23 mouse cellular contexts compared by ENCODE assay signal in genomic region chr1:179326965-179327308, GRCm38 (mm10).
A peak's percentile ranks its signal among the peaks of the same experiment; 100 is the strongest.
DNase-seq lines count a peak whose midpoint lies in the region; ATAC-seq and TF ChIP-seq lines count a peak whose summit lies in the region.
"Had no signal": no experiment of that assay in that cellular context is flagged by ENCODE, and none has a peak within 500 bp of the region (broad histone marks: within the 10 kb centered on the region; RNA-seq: fewer than 3 reads in every experiment).

No protein-coding gene starts in this region.

- no peak for ATAC-seq in hindbrain, embryonic 14.5 days (ENCODE audit: low FRiP score)
- ATAC-seq in hindbrain, postnatal 0 days: 0 out of 2 replicates have a peak, but pooled peaks have one; percentile 21
- ATAC-seq in neural tube, embryonic 15.5 days (ENCODE audit: low FRiP score): no peak
- no peak for ATAC-seq in heart, embryonic 12.5 days (ENCODE audit: insufficient number of reproducible peaks, low FRiP score)
- ATAC-seq in granulocyte monocyte progenitor cell, adult 5-6 weeks (replicated peaks; ENCODE audit: poor library complexity, severe bottlenecking): no peak

- H3K4me1 ChIP-seq in hindbrain, embryonic 14.5 days (replicated peaks; ENCODE audit: control insufficient read depth, insufficient read depth, low read length): peaks cover 24% of the 10 kb centered on the region
- H3K4me1 ChIP-seq in hindbrain, postnatal 0 days (ENCODE audit: insufficient read depth, low read length): 0 out of 2 replicates have a peak, but pooled peaks cover 6% of the 10 kb centered on the region
- H3K4me1 ChIP-seq in neural tube, embryonic 15.5 days: peaks cover 27% of the 10 kb centered on the region
- H3K4me1 ChIP-seq in heart, embryonic 12.5 days (replicated peaks): no peaks in the 10 kb centered on the region
- H3K4me1 ChIP-seq: liver, embryonic 13.5 days; stomach, embryonic 15.5 days had no signal

- no peaks in the 10 kb centered on the region for H3K36me3 ChIP-seq in hindbrain, embryonic 14.5 days (replicated peaks; ENCODE audit: control insufficient read depth, insufficient read depth)
- no peaks in the 10 kb centered on the region for H3K36me3 ChIP-seq in hindbrain, postnatal 0 days (ENCODE audit: insufficient read depth, low read length)
- no peaks in the 10 kb centered on the region for H3K36me3 ChIP-seq in neural tube, embryonic 15.5 days
- no peaks in the 10 kb centered on the region for H3K36me3 ChIP-seq in heart, embryonic 12.5 days
- H3K36me3 ChIP-seq: kidney, embryonic 15.5 days; liver, embryonic 13.5 days; neural tube, embryonic 12.5 days; stomach, embryonic 15.5 days had no signal

- 55% methylated on average over 3 of the region's 3 CpGs for WGBS in hindbrain, embryonic 14.5 days
- WGBS in hindbrain, postnatal 0 days: 60% methylated on average over 3 of the region's 3 CpGs
- WGBS in neural tube, embryonic 15.5 days: 50% methylated on average over 3 of the region's 3 CpGs
- WGBS in heart, embryonic 12.5 days: 91% methylated on average over 3 of the region's 3 CpGs

- no peak overlapping the region for H3K4me3 ChIP-seq in layer of hippocampus, adult 2 months
- no peak overlapping the region for H3K4me3 ChIP-seq in hindbrain, embryonic 14.5 days (replicated peaks; ENCODE audit: low read length)
- no peak overlapping the region for H3K4me3 ChIP-seq in hindbrain, postnatal 0 days (ENCODE audit: low read length)
- no peak overlapping the region for H3K4me3 ChIP-seq in neural tube, embryonic 15.5 days (replicated peaks)
- H3K4me3 ChIP-seq in heart, embryonic 12.5 days: no peak overlapping the region
- H3K4me3 ChIP-seq: gastrocnemius, adult 2 months; kidney, embryonic 15.5 days; left cerebral cortex, adult 2 months; liver, embryonic 13.5 days; neural tube, embryonic 12.5 days; stomach, embryonic 15.5 days had no signal

- H3K4me2 ChIP-seq in hindbrain, embryonic 14.5 days (replicated peaks): 0 out of 2 replicates have a peak overlapping the region, but pooled peaks have one; percentile 21
- H3K4me2 ChIP-seq in hindbrain, postnatal 0 days (ENCODE audit: low read depth, low read length): no peak overlapping the region
- peak overlapping the region; percentile 17; the same call in 1 of the 2 replicates for H3K4me2 ChIP-seq in neural tube, embryonic 15.5 days
- H3K4me2 ChIP-seq in heart, embryonic 12.5 days: no peak overlapping the region
- H3K4me2 ChIP-seq: heart, embryonic 11.5 days; kidney, embryonic 15.5 days; liver, embryonic 13.5 days; neural tube, embryonic 12.5 days; stomach, embryonic 15.5 days had no signal

- TF ChIP-seq CTCF in layer of hippocampus, adult 2 months (conservative IDR thresholded peaks at IDR 0.05): no peak
- no peak for TF ChIP-seq CTCF in hindbrain, postnatal 0 days (IDR thresholded peaks at IDR 0.05; ENCODE audit: low read depth)

- no peak for DNase-seq in layer of hippocampus, adult 2 months (ENCODE audit: low spot score in 2 of 2)
- DNase-seq in layer of hippocampus, postnatal 25 days (ENCODE audit: extremely low spot score in 1 of 2, low spot score in 1 of 2): no peak
- DNase-seq in hindbrain, embryonic 14.5 days (ENCODE audit: low spot score): peak; percentile 46
- DNase-seq in hindbrain, postnatal 0 days (ENCODE audit: low spot score): no peak
- DNase-seq: adrenal gland, adult 2 months; cerebellum, adult 11 months; cerebellum, adult 9-11 months; gastrocnemius, adult 2 months; heart, postnatal 10 days; kidney, adult 11 months; kidney, postnatal 4 days; liver, embryonic 13.5 days; lung, adult 2 months; right cerebral cortex, postnatal 4 days; thymus, postnatal 25 days had no signal

- peak overlapping the region; percentile 66 for H3K27ac ChIP-seq in layer of hippocampus, adult 2 months
- peak overlapping the region; percentile 74 for H3K27ac ChIP-seq in hindbrain, embryonic 14.5 days
- H3K27ac ChIP-seq in hindbrain, postnatal 0 days: no peak overlapping the region
- peak overlapping the region; percentile 76; the same call in 1 of the 2 replicates for H3K27ac ChIP-seq in neural tube, embryonic 15.5 days (replicated peaks)
- no peak overlapping the region for H3K27ac ChIP-seq in heart, embryonic 12.5 days (ENCODE audit: poor library complexity, severe bottlenecking)
- H3K27ac ChIP-seq: gastrocnemius, adult 2 months; kidney, embryonic 15.5 days; left cerebral cortex, adult 2 months; liver, embryonic 13.5 days; neural tube, embryonic 12.5 days; stomach, embryonic 15.5 days had no signal

- H3K27me3 ChIP-seq in hindbrain, embryonic 14.5 days (ENCODE audit: control insufficient read depth, insufficient read depth, low read length): no peaks in the 10 kb centered on the region
- H3K27me3 ChIP-seq in hindbrain, postnatal 0 days (ENCODE audit: insufficient read depth, low read length): no peaks in the 10 kb centered on the region
- no peaks in the 10 kb centered on the region for H3K27me3 ChIP-seq in neural tube, embryonic 15.5 days (replicated peaks)
- H3K27me3 ChIP-seq in heart, embryonic 12.5 days (replicated peaks): no peaks in the 10 kb centered on the region
- H3K27me3 ChIP-seq: kidney, embryonic 15.5 days; liver, embryonic 13.5 days; neural tube, embryonic 12.5 days; stomach, embryonic 15.5 days had no signal

- H3K9me3 ChIP-seq in hindbrain, embryonic 14.5 days (ENCODE audit: control insufficient read depth, low read length): no peaks in the 10 kb centered on the region
- H3K9me3 ChIP-seq in hindbrain, postnatal 0 days (ENCODE audit: low read length): no peaks in the 10 kb centered on the region
- H3K9me3 ChIP-seq in neural tube, embryonic 15.5 days (replicated peaks): no peaks in the 10 kb centered on the region
- no peaks in the 10 kb centered on the region for H3K9me3 ChIP-seq in heart, embryonic 12.5 days (replicated peaks)
- H3K9me3 ChIP-seq: kidney, embryonic 15.5 days; liver, embryonic 13.5 days; neural tube, embryonic 12.5 days; stomach, embryonic 15.5 days had no signal

- H3K9ac ChIP-seq in hindbrain, embryonic 14.5 days: no peak overlapping the region
- no peak overlapping the region for H3K9ac ChIP-seq in hindbrain, postnatal 0 days (replicated peaks; ENCODE audit: low read length)
- no peak overlapping the region for H3K9ac ChIP-seq in neural tube, embryonic 15.5 days (replicated peaks)
- no peak overlapping the region for H3K9ac ChIP-seq in heart, embryonic 12.5 days
- H3K9ac ChIP-seq: kidney, embryonic 15.5 days; liver, embryonic 13.5 days; neural tube, embryonic 12.5 days; stomach, embryonic 15.5 days had no signal

Comparison
In these comparisons a context has a peak if more than half of its experiments do, and no peak if none do; other contexts are left out.
1. H3K27ac ChIP-seq: peak in layer of hippocampus, adult 2 months (single experiment), hindbrain, embryonic 14.5 days (single experiment) and neural tube, embryonic 15.5 days (single experiment); none in hindbrain, postnatal 0 days (single experiment) and heart, embryonic 12.5 days (single experiment).
2. H3K4me2 ChIP-seq: peak in hindbrain, embryonic 14.5 days (single experiment) and neural tube, embryonic 15.5 days (single experiment); none in hindbrain, postnatal 0 days (single experiment) and heart, embryonic 12.5 days (single experiment).